8 mouse cellular contexts compared by ENCODE assay signal in the genomic region with DNA sequence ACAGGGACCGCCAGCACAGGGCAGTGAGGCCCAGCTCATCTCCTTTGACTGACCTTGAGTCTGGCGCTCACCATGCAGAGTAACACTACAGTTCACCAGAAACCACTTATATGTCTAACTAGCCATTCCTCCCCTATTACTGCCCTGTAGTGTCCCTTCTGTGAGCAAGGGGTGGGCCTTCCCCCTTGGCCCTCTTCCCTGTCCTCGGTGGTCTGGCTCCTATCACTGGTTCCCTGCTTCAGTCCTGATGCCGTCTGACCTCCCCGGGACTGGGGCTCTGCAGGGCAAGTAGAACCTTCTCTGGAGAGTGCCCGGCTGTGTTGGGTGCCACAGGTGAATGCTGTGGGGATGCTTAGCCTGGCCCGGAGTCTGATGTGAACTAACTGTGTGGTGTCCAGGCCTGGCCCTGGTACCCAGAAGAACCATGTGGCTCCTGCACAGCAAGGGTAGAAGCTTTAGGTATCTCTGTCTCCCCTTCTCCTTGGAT. TPM values are rescaled to one million over a fixed set of nuclear protein-coding genes. Genes with fewer than 3 reads are reported as not detected.
DNase-seq lines count a peak whose midpoint lies in the region; ATAC-seq lines count a peak whose summit lies in the region.
"Had no signal": no experiment of that assay in that cellular context is flagged by ENCODE, and none has a peak within 500 bp of the region (broad histone marks: within the 10 kb centered on the region; RNA-seq: fewer than 3 reads in every experiment).

No protein-coding gene starts in this region.

- no peaks in the 10 kb centered on the region for H3K9me3 ChIP-seq in megakaryocyte, embryonic 14.5 days
- no peaks in the 10 kb centered on the region for H3K9me3 ChIP-seq in forebrain, embryonic 16.5 days (ENCODE audit: control insufficient read depth, low read length)
- no peaks in the 10 kb centered on the region for H3K9me3 ChIP-seq in limb, embryonic 15.5 days
- no peaks in the 10 kb centered on the region for H3K9me3 ChIP-seq in stomach, embryonic 16.5 days (replicated peaks; ENCODE audit: control insufficient read depth, low read length)

- peak overlapping the region; percentile 99 for H3K4me3 ChIP-seq in megakaryocyte, embryonic 14.5 days (replicated peaks)
- H3K4me3 ChIP-seq in forebrain, embryonic 16.5 days (replicated peaks; ENCODE audit: low read length), result no peak overlapping the region; the same call in 1 of the 2 replicates
- H3K4me3 ChIP-seq in limb, embryonic 15.5 days, result peak overlapping the region; percentile 80
- peak overlapping the region; percentile 82 for H3K4me3 ChIP-seq in stomach, embryonic 16.5 days (replicated peaks; ENCODE audit: low read length)

- peak overlapping the region; percentile 92 for H3K27ac ChIP-seq in forebrain, embryonic 16.5 days (ENCODE audit: low read length)
- peak overlapping the region; percentile 84; the same call in 1 of the 2 replicates for H3K27ac ChIP-seq in limb, embryonic 15.5 days
- H3K27ac ChIP-seq in stomach, embryonic 16.5 days (ENCODE audit: low read length), result peak overlapping the region; percentile 77; the same call in 1 of the 2 replicates

- no peak overlapping the region; the same call in 1 of the 2 replicates for H3K4me2 ChIP-seq in forebrain, embryonic 16.5 days (ENCODE audit: low read length)
- peak overlapping the region; percentile 71; the same call in 1 of the 2 replicates for H3K4me2 ChIP-seq in limb, embryonic 15.5 days
- peak overlapping the region; percentile 57 for H3K4me2 ChIP-seq in stomach, embryonic 16.5 days (ENCODE audit: low read depth, low read length)

- peaks cover 45% of the 10 kb centered on the region for H3K4me1 ChIP-seq in megakaryocyte, embryonic 14.5 days
- H3K4me1 ChIP-seq in forebrain, embryonic 16.5 days (replicated peaks; ENCODE audit: control insufficient read depth, insufficient read depth, low read length), result peaks cover 19% of the 10 kb centered on the region
- H3K4me1 ChIP-seq in limb, embryonic 15.5 days, result peaks cover 17% of the 10 kb centered on the region
- H3K4me1 ChIP-seq in stomach, embryonic 16.5 days (ENCODE audit: control insufficient read depth, insufficient read depth, low read length), result peaks cover 15% of the 10 kb centered on the region; the same call in 1 of the 2 replicates

- peaks cover 82% of the 10 kb centered on the region for H3K36me3 ChIP-seq in megakaryocyte, embryonic 14.5 days (replicated peaks; ENCODE audit: low read length)
- H3K36me3 ChIP-seq in forebrain, embryonic 16.5 days (ENCODE audit: control insufficient read depth, insufficient read depth), result peaks cover 42% of the 10 kb centered on the region
- peaks cover 67% of the 10 kb centered on the region for H3K36me3 ChIP-seq in limb, embryonic 15.5 days
- H3K36me3 ChIP-seq in stomach, embryonic 16.5 days (ENCODE audit: control insufficient read depth, insufficient read depth, low read length), result peaks cover 33% of the 10 kb centered on the region

- 91% methylated on average over 7 of the region's 7 CpGs for WGBS in forebrain, embryonic 16.5 days
- WGBS in limb, embryonic 15.5 days, result 86% methylated on average over 7 of the region's 7 CpGs
- WGBS in stomach, embryonic 16.5 days, result 82% methylated on average over 7 of the region's 7 CpGs

- H3K27me3 ChIP-seq in megakaryocyte, embryonic 14.5 days (replicated peaks), result no peaks in the 10 kb centered on the region
- no peaks in the 10 kb centered on the region for H3K27me3 ChIP-seq in forebrain, embryonic 16.5 days (replicated peaks; ENCODE audit: control insufficient read depth, insufficient read depth, low read length)
- no peaks in the 10 kb centered on the region for H3K27me3 ChIP-seq in limb, embryonic 15.5 days
- no peaks in the 10 kb centered on the region for H3K27me3 ChIP-seq in stomach, embryonic 16.5 days (ENCODE audit: control insufficient read depth, insufficient read depth, low read length)

- ATAC-seq in megakaryocyte, adult 5-6 weeks (ENCODE audit: poor library complexity, severe bottlenecking), result no peak
- no peak for ATAC-seq in forebrain, embryonic 16.5 days
- no peak for ATAC-seq in limb, embryonic 15.5 days (ENCODE audit: insufficient number of reproducible peaks, low FRiP score, low TSS enrichment, low read depth)
- no peak for ATAC-seq in stomach, embryonic 16.5 days (ENCODE audit: insufficient read depth, low FRiP score)

- DNase-seq in right cerebral cortex, postnatal 4 days, result no peak
- DNase-seq in Muller cell, postnatal 12 days (ENCODE audit: inconsistent ontology term), result no peak
- DNase-seq: adrenal gland, postnatal 25 days had no signal

- H3K9ac ChIP-seq in forebrain, embryonic 16.5 days (replicated peaks; ENCODE audit: low read depth, low read length), result no peak overlapping the region
- H3K9ac ChIP-seq in limb, embryonic 15.5 days, result 0 out of 2 replicates have a peak overlapping the region, but pooled peaks have one; percentile 45
- peak overlapping the region; percentile 93 for H3K9ac ChIP-seq in stomach, embryonic 16.5 days (ENCODE audit: low read length)

RNA-seq across cellular contexts. Expression of a gene that starts 0.9 kb away (rescaled TPM):
- 217 and 285 TPM in 2 replicates for polyA plus RNA-seq in megakaryocyte, embryonic 14.5 days (2012; ENCODE audit: insufficient read depth, low replicate concordance)
- total RNA-seq in megakaryocyte, adult 5-6 weeks (2015), result 34.3 and 35.6 TPM in 2 replicates
- 25.4 and 41.7 TPM in 2 replicates for total RNA-seq in megakaryocyte, adult 5-6 weeks (2017)
- 107 and 119 TPM in 2 replicates for polyA plus RNA-seq in forebrain, embryonic 16.5 days (2015; fragmentation: Nextera tagmentation; extraction: Ambion mirVana)
- 113 and 121 TPM in 2 replicates for polyA plus RNA-seq in limb, embryonic 15.5 days (2015; fragmentation: Nextera tagmentation; extraction: Ambion mirVana)
- 140 and 145 TPM in 2 replicates for polyA plus RNA-seq in stomach, embryonic 16.5 days (2015; fragmentation: Nextera tagmentation; extraction: Ambion mirVana)

RNA-seq across cellular contexts. Expression of a gene that starts 8.1 kb away (rescaled TPM):
- 47.3 and 132 TPM in 2 replicates for polyA plus RNA-seq in megakaryocyte, embryonic 14.5 days (2012; ENCODE audit: insufficient read depth, low replicate concordance)
- total RNA-seq in megakaryocyte, adult 5-6 weeks (2015), result 9.3 and 14.7 TPM in 2 replicates
- total RNA-seq in megakaryocyte, adult 5-6 weeks (2017), result 12.8 and 17.2 TPM in 2 replicates
- 26.5 and 29.5 TPM in 2 replicates for polyA plus RNA-seq in forebrain, embryonic 16.5 days (2015; fragmentation: Nextera tagmentation; extraction: Ambion mirVana)
- polyA plus RNA-seq in limb, embryonic 15.5 days (2015; fragmentation: Nextera tagmentation; extraction: Ambion mirVana), result 36.7 and 36.9 TPM in 2 replicates
- 73.9 and 75.8 TPM in 2 replicates for polyA plus RNA-seq in stomach, embryonic 16.5 days (2015; fragmentation: Nextera tagmentation; extraction: Ambion mirVana)

RNA-seq across cellular contexts. Expression of a gene that starts 16.1 kb away (rescaled TPM):
- 12.1 and 61.1 TPM in 2 replicates for polyA plus RNA-seq in megakaryocyte, embryonic 14.5 days (2012; ENCODE audit: insufficient read depth, low replicate concordance)
- 14.1 and 15.1 TPM in 2 replicates for total RNA-seq in megakaryocyte, adult 5-6 weeks (2015)
- total RNA-seq in megakaryocyte, adult 5-6 weeks (2017), result 9.1 and 10.8 TPM in 2 replicates
- polyA plus RNA-seq in forebrain, embryonic 16.5 days (2015; fragmentation: Nextera tagmentation; extraction: Ambion mirVana), result 45.5 and 56.4 TPM in 2 replicates
- polyA plus RNA-seq in limb, embryonic 15.5 days (2015; fragmentation: Nextera tagmentation; extraction: Ambion mirVana), result 50.5 and 53.8 TPM in 2 replicates
- polyA plus RNA-seq in stomach, embryonic 16.5 days (2015; fragmentation: Nextera tagmentation; extraction: Ambion mirVana), result 35.6 and 38.1 TPM in 2 replicates

RNA-seq across cellular contexts. Expression of a gene that starts 25.6 kb away (rescaled TPM):
- 11.0 TPM in 1 of 2 replicates, not detected in the other for polyA plus RNA-seq in megakaryocyte, embryonic 14.5 days (2012; ENCODE audit: insufficient read depth, low replicate concordance)
- 5.8 and 6.2 TPM in 2 replicates for total RNA-seq in megakaryocyte, adult 5-6 weeks (2015)
- total RNA-seq in megakaryocyte, adult 5-6 weeks (2017), result 5.9 and 36.8 TPM in 2 replicates
- 26.2 and 31.2 TPM in 2 replicates for polyA plus RNA-seq in forebrain, embryonic 16.5 days (2015; fragmentation: Nextera tagmentation; extraction: Ambion mirVana)
- polyA plus RNA-seq in limb, embryonic 15.5 days (2015; fragmentation: Nextera tagmentation; extraction: Ambion mirVana), result 32.4 and 34.1 TPM in 2 replicates
- 28.9 and 33.7 TPM in 2 replicates for polyA plus RNA-seq in stomach, embryonic 16.5 days (2015; fragmentation: Nextera tagmentation; extraction: Ambion mirVana)

RNA-seq across cellular contexts. Expression of a gene that starts 25.6 kb away (rescaled TPM):
- 7.9 and 17.7 TPM in 2 replicates for polyA plus RNA-seq in megakaryocyte, embryonic 14.5 days (2012; ENCODE audit: insufficient read depth, low replicate concordance)
- total RNA-seq in megakaryocyte, adult 5-6 weeks (2015), result 6.2 and 7.7 TPM in 2 replicates
- 4.2 and 6.8 TPM in 2 replicates for total RNA-seq in megakaryocyte, adult 5-6 weeks (2017)
- polyA plus RNA-seq in forebrain, embryonic 16.5 days (2015; fragmentation: Nextera tagmentation; extraction: Ambion mirVana), result 9.7 and 9.9 TPM in 2 replicates
- 13.1 and 14.4 TPM in 2 replicates for polyA plus RNA-seq in limb, embryonic 15.5 days (2015; fragmentation: Nextera tagmentation; extraction: Ambion mirVana)
- polyA plus RNA-seq in stomach, embryonic 16.5 days (2015; fragmentation: Nextera tagmentation; extraction: Ambion mirVana), result 14.0 TPM in 2 replicates
